Mouse (Mus musculus): ENCODE data around the gene Kcnn1. TPM values are rescaled to one million over a fixed set of nuclear protein-coding genes. Genes with fewer than 3 reads are reported as not detected.

Gene Kcnn1
- polyA plus RNA-seq, 1 experiment, result 0.90 TPM

DNA sequence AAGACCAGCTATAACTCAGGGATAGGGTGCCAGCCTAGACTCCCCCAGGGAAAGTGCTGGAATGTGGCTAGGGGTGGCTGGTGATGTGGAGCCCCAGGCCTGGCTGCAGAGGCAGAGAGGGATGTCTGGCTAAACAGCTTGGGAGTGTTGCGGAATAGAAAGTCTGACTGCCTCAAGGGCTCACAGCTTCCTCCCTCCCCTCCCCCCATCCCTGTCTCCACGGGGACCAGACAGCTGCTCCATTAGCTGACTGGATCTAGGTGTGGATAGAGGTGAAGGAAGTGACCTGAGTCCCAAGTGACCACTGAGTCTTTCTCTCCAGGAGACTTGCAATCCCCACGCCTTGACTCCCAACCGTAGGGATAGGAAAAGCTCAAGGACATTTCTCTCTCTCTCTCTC, 40.1 kb upstream of the Kcnn1 start:
- no peak overlapping the region for H3K4me3 ChIP-seq (ENCODE audit: low read depth, low read length)
- no peaks in the 10 kb centered on the region for H3K27me3 ChIP-seq (ENCODE audit: control insufficient read depth, insufficient read depth, low read length)
- no peak overlapping the region for H3K27ac ChIP-seq (ENCODE audit: insufficient read depth, low read depth, low read length)
- H3K36me3 ChIP-seq (ENCODE audit: control insufficient read depth, insufficient read depth, low read length), result no peaks in the 10 kb centered on the region
- TF ChIP-seq CTCF (IDR thresholded peaks at IDR 0.05; ENCODE audit: extremely low read depth, insufficient read length, insufficient replicate concordance, low read depth, low read length), result no peak
- no peak for TF ChIP-seq POLR2A (IDR thresholded peaks at IDR 0.05; ENCODE audit: low read depth, low read length)
- peaks cover 3% of the 10 kb centered on the region for H3K4me1 ChIP-seq (ENCODE audit: control insufficient read depth, insufficient read depth, insufficient read length, low read length)
- WGBS, result 45% methylated on average over 4 of the region's 4 CpGs

- Histone ChIP-seq H3K27me3 (ENCODE audit: control insufficient read depth, insufficient read depth, low read length) (no peaks in the 10 kb centered on the region), H3K4me3 (ENCODE audit: low read depth, low read length) (no peak overlapping the region), H3K36me3 (ENCODE audit: control insufficient read depth, insufficient read depth, low read length) (no peaks in the 10 kb centered on the region), H3K27ac (ENCODE audit: insufficient read depth, low read depth, low read length) (no peak overlapping the region), H3K4me1 (ENCODE audit: control insufficient read depth, insufficient read depth, insufficient read length, low read length) (peaks cover 3% of the 10 kb centered on the region)
- WGBS, result 34% methylated on average over 5 of the region's 5 CpGs
- TF ChIP-seq POLR2A (IDR thresholded peaks at IDR 0.05; ENCODE audit: low read depth, low read length) (no peak), CTCF (IDR thresholded peaks at IDR 0.05; ENCODE audit: extremely low read depth, insufficient read length, insufficient replicate concordance, low read depth, low read length) (no peak)
These were observed 39.2 kb upstream of the Kcnn1 start for GRCm38 (mm10) chr8:70902211-70902610.

DNA sequence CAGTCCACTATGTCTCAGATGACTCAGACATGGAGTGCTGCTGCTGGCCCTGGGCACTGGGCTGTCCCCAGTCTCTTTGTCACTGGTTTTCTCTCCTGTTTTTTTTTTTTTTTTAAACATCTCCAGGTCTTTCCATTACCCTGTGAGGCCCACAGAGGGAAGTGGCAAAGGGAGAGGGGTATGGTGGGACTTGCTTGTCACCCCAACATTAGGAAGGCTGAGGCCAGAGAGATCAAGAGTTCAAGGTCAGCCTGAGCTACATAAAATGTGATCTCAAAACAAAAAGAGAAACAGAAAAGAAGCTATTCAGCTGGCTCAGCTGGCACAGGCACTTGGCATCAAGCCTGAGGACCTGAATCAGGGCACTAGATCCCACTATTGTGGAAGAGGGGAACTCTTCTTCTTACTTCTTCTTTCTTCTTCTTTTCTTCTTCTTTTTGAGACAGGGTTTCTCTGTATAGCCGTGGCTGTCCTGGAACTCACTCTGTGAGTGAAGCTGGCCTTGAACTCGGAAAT, 37.9 kb upstream of the Kcnn1 start:
- WGBS, result 84% methylated on average over 2 of the region's 2 CpGs
- no peak overlapping the region for H3K27ac ChIP-seq (ENCODE audit: insufficient read depth, low read depth, low read length)
- H3K4me1 ChIP-seq (ENCODE audit: control insufficient read depth, insufficient read depth, insufficient read length, low read length), result peaks cover 7% of the 10 kb centered on the region
- no peaks in the 10 kb centered on the region for H3K27me3 ChIP-seq (ENCODE audit: control insufficient read depth, insufficient read depth, low read length)
- no peak overlapping the region for H3K4me3 ChIP-seq (ENCODE audit: low read depth, low read length)
- 0 out of 2 replicates have a peak, but pooled peaks cover under 1% of the 10 kb centered on the region for H3K36me3 ChIP-seq (ENCODE audit: control insufficient read depth, insufficient read depth, low read length)
- TF ChIP-seq CTCF (IDR thresholded peaks at IDR 0.05; ENCODE audit: extremely low read depth, insufficient read length, insufficient replicate concordance, low read depth, low read length) (no peak), POLR2A (IDR thresholded peaks at IDR 0.05; ENCODE audit: low read depth, low read length) (no peak)

GRCm38 (mm10) chr8:70899226-70899625, 36.2 kb upstream of the Kcnn1 start:
- peaks cover 15% of the 10 kb centered on the region for H3K36me3 ChIP-seq (ENCODE audit: control insufficient read depth, insufficient read depth, low read length)
- H3K4me3 ChIP-seq (ENCODE audit: low read depth, low read length), result no peak overlapping the region
- no peak overlapping the region for H3K27ac ChIP-seq (ENCODE audit: insufficient read depth, low read depth, low read length)
- H3K4me1 ChIP-seq (ENCODE audit: control insufficient read depth, insufficient read depth, insufficient read length, low read length), result peaks cover 6% of the 10 kb centered on the region
- WGBS, result 75% methylated on average over 2 of the region's 2 CpGs
- TF ChIP-seq POLR2A (IDR thresholded peaks at IDR 0.05; ENCODE audit: low read depth, low read length) (no peak), CTCF (IDR thresholded peaks at IDR 0.05; ENCODE audit: extremely low read depth, insufficient read length, insufficient replicate concordance, low read depth, low read length) (no peak)
- no peaks in the 10 kb centered on the region for H3K27me3 ChIP-seq (ENCODE audit: control insufficient read depth, insufficient read depth, low read length)

DNA sequence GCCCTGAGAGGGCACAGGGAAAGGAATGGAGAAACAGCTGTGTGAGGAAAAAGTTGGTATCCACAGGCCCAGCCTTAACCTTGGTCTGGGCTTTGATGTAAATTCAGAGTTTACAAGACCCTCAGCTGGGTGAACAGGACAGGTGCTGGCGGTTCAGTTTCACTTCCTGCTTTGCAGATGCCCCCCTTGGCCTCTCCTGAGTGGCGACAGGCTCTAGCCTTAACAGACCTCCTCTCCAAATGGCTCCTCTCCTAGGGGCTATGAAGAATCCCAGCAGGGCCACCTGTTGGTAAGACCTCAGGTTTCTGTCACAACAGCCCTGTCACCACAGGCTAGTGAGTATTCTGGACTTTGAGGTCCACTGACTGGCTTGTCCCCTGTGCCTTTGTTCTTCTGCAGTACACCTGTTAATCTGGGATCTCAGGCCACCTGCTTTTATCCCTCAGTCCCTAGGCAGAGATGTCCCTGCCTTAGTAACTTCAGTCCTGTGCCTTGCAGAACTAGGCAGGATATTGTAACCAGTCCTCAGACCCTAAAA, 35.7 kb upstream of the Kcnn1 start:
- H3K4me3 ChIP-seq (ENCODE audit: low read depth, low read length), result no peak overlapping the region
- no peaks in the 10 kb centered on the region for H3K27me3 ChIP-seq (ENCODE audit: control insufficient read depth, insufficient read depth, low read length)
- H3K27ac ChIP-seq (ENCODE audit: insufficient read depth, low read depth, low read length), result no peak overlapping the region
- WGBS, result 54% methylated on average over 2 of the region's 2 CpGs
- TF ChIP-seq CTCF (IDR thresholded peaks at IDR 0.05; ENCODE audit: extremely low read depth, insufficient read length, insufficient replicate concordance, low read depth, low read length) (no peak), POLR2A (IDR thresholded peaks at IDR 0.05; ENCODE audit: low read depth, low read length) (no peak)
- peaks cover 6% of the 10 kb centered on the region for H3K4me1 ChIP-seq (ENCODE audit: control insufficient read depth, insufficient read depth, insufficient read length, low read length)
- peaks cover 17% of the 10 kb centered on the region for H3K36me3 ChIP-seq (ENCODE audit: control insufficient read depth, insufficient read depth, low read length)

DNA sequence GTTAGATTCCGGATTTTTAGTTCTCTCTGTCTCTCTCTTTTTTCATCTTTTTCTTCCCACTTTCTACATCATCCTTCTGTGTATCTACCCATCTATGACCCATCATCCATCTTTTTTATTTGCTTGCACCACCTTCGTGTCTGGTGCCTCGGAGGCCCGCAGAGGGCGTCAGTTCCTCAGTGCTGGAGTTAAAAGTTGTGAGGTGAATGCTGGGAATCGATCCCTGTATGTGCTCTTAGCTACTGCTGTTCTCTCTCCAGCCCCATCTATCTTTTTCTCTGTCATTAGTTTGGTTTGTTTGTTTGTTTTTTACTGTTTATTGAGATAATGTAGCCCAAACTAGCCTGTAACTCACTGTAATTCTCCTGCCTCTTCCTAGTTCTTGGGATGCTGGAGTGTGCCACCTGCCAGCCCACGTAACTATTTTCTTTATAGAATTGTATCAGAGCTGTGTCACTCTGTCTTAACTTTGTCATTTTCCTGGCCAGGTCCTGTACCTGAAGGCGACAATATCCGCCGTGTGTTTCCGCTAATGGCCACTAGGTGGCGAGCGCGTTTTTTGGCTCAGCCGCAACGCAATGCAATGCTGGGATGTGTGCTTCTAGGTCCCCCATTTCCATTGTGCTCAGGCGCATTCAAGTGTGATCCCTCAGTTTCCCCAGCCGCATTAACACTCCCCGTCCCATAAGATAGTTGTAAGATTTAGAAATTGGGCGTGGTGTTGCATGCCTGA, 34.8 kb upstream of the Kcnn1 start:
- H3K4me1 ChIP-seq (ENCODE audit: control insufficient read depth, insufficient read depth, insufficient read length, low read length), result peaks cover 6% of the 10 kb centered on the region
- H3K36me3 ChIP-seq (ENCODE audit: control insufficient read depth, insufficient read depth, low read length), result peaks cover 17% of the 10 kb centered on the region
- under 1% methylated on average over 20 of the region's 20 CpGs for WGBS
- H3K27me3 ChIP-seq (ENCODE audit: control insufficient read depth, insufficient read depth, low read length), result peaks cover 3% of the 10 kb centered on the region; the same call in 1 of the 2 replicates
- H3K4me3 ChIP-seq (ENCODE audit: low read depth, low read length), result peak overlapping the region; percentile 64
- TF ChIP-seq POLR2A (IDR thresholded peaks at IDR 0.05; ENCODE audit: low read depth, low read length), result no peak
- peak; percentile 97 for TF ChIP-seq CTCF (IDR thresholded peaks at IDR 0.05; ENCODE audit: extremely low read depth, insufficient read length, insufficient replicate concordance, low read depth, low read length)
- peak overlapping the region; percentile 74 for H3K27ac ChIP-seq (ENCODE audit: insufficient read depth, low read depth, low read length)

- peaks cover 10% of the 10 kb centered on the region for H3K27me3 ChIP-seq (ENCODE audit: control insufficient read depth, insufficient read depth, low read length)
- peak; percentile 88 for TF ChIP-seq POLR2A (IDR thresholded peaks at IDR 0.05; ENCODE audit: low read depth, low read length)
- TF ChIP-seq CTCF (IDR thresholded peaks at IDR 0.05; ENCODE audit: extremely low read depth, insufficient read length, insufficient replicate concordance, low read depth, low read length), result no peak
- WGBS, result under 1% methylated on average over 60 of the region's 60 CpGs
These were observed 34.1 kb upstream of the Kcnn1 start, which contains the start of gene Rpl18a for GRCm38 (mm10) chr8:70897021-70897680. Gene Rpl18a (minus strand): TSS chr8:70897412.

More at GRCm38 (mm10) chr8:70897021-70897680, 34.1 kb upstream of the Kcnn1 start, which contains the start of gene Rpl18a:
- H3K4me1 ChIP-seq (ENCODE audit: control insufficient read depth, insufficient read depth, insufficient read length, low read length), result peaks cover 13% of the 10 kb centered on the region
- peak within 1 kb of the TSS; percentile 74 for H3K27ac ChIP-seq (ENCODE audit: insufficient read depth, low read depth, low read length)
- H3K4me3 ChIP-seq (ENCODE audit: low read depth, low read length), result peak within 1 kb of the TSS; percentile 96
- peaks cover 17% of the 10 kb centered on the region for H3K36me3 ChIP-seq (ENCODE audit: control insufficient read depth, insufficient read depth, low read length)

Data from small intestine, adult 2 months (tissue).